Comparison of ENCODE assay signal across 14 mouse cellular contexts in genomic region chr6:95575531-95575930, GRCm38 (mm10).
DNase-seq lines count a peak whose midpoint lies in the region; ATAC-seq and TF ChIP-seq lines count a peak whose summit lies in the region.
"Had no signal": no experiment of that assay in that cellular context is flagged by ENCODE, and none has a peak within 500 bp of the region (broad histone marks: within the 10 kb centered on the region; RNA-seq: fewer than 3 reads in every experiment).

No protein-coding gene starts in this region.

- H3K27me3 ChIP-seq in heart, embryonic 12.5 days (replicated peaks), result no peaks in the 10 kb centered on the region
- no peaks in the 10 kb centered on the region for H3K27me3 ChIP-seq in Patski
- H3K27me3 ChIP-seq in limb, embryonic 12.5 days, result no peaks in the 10 kb centered on the region

- H3K4me3 ChIP-seq in heart, embryonic 12.5 days, result no peak overlapping the region
- no peak overlapping the region for H3K4me3 ChIP-seq in limb, embryonic 12.5 days (replicated peaks)

- H3K4me1 ChIP-seq in heart, embryonic 12.5 days (replicated peaks), result no peaks in the 10 kb centered on the region
- H3K4me1 ChIP-seq in limb, embryonic 12.5 days (replicated peaks), result peaks cover 23% of the 10 kb centered on the region

- no peak overlapping the region for H3K4me2 ChIP-seq in heart, embryonic 12.5 days
- H3K4me2 ChIP-seq in limb, embryonic 12.5 days, result no peak overlapping the region

- no peaks in the 10 kb centered on the region for H3K9me3 ChIP-seq in heart, embryonic 12.5 days (replicated peaks)
- no peaks in the 10 kb centered on the region for H3K9me3 ChIP-seq in limb, embryonic 12.5 days
- H3K9me3 ChIP-seq: G1E had no signal

- no peak overlapping the region for H3K27ac ChIP-seq in heart, embryonic 12.5 days (ENCODE audit: poor library complexity, severe bottlenecking)
- 0 out of 2 replicates have a peak overlapping the region, but pooled peaks have one; percentile 50 for H3K27ac ChIP-seq in limb, embryonic 12.5 days

- ATAC-seq in heart, embryonic 12.5 days (ENCODE audit: insufficient number of reproducible peaks, low FRiP score), result no peak
- ATAC-seq in Patski, result peak; percentile 35
- no peak for ATAC-seq in limb, embryonic 12.5 days (ENCODE audit: insufficient number of reproducible peaks, insufficient read depth, low FRiP score, low TSS enrichment, low read depth)

- DNase-seq in heart, adult 11 months, result peak; percentile 81
- no peak for DNase-seq in Patski (ENCODE audit: low read depth, low spot score)
- DNase-seq in embryo, embryonic 9.5 days (ENCODE audit: extremely low spot score), result peak; percentile 43
- no peak for DNase-seq in adrenal gland, adult 8-10 months
- no peak for DNase-seq in left cerebral cortex, postnatal 14 days (ENCODE audit: low spot score in 2 of 2)
- DNase-seq in thymus, postnatal 0 days (ENCODE audit: low spot score), result no peak
- DNase-seq: cerebellum, adult 11 months; cerebellum, postnatal 36 days; kidney, adult 8-10 months; lung, postnatal 36 days; thymus, adult 18-20 months had no signal

- intact Hi-C loops in left cerebral cortex, postnatal 14 days (cut with DNase I), result no loop called here

- in situ Hi-C loops in Patski (cut with MboI; ENCODE audit: low pct_unique_long_range_greater_than_20kb), result no loop called here

- peaks cover 6% of the 10 kb centered on the region; the same call in 1 of the 2 replicates for H3K36me3 ChIP-seq in heart, embryonic 12.5 days
- H3K36me3 ChIP-seq in limb, embryonic 12.5 days, result no peaks in the 10 kb centered on the region

- H3K9ac ChIP-seq in heart, embryonic 12.5 days, result no peak overlapping the region
- no peak overlapping the region for H3K9ac ChIP-seq in limb, embryonic 12.5 days (replicated peaks)

- CTCF ChIA-PET in Patski (lab: Charles Lee), result no interaction called here

- POLR2A ChIA-PET in Patski (lab: Charles Lee), result no interaction called here

- 62% methylated on average over 4 of the region's 4 CpGs for WGBS in heart, embryonic 12.5 days
- 11% methylated on average over 4 of the region's 4 CpGs for WGBS in limb, embryonic 12.5 days

- TF ChIP-seq CTCF in Patski (IDR thresholded peaks at IDR 0.05), result no peak

Comparison
In these comparisons a context has a peak if more than half of its experiments do, and no peak if none do; other contexts are left out.
1. DNase-seq: peak in heart, adult 11 months (single experiment) and embryo, embryonic 9.5 days (single experiment); none in Patski (single experiment), adrenal gland, adult 8-10 months (single experiment), left cerebral cortex, postnatal 14 days (0 of 2) and thymus, postnatal 0 days (single experiment).